Mouse (Mus musculus): ENCODE measurements at regions not wholly inside any gene's neighbourhood (a gene's known extent, or its start where the extent isn't known, plus 50 kb on each side); places are given as distances from the start of the nearest gene placed in this dataset.

GRCm38 (mm10) chr2:75216931-75217330, 391.3 kb downstream of the Mtx2 start:
- ATAC-seq (ENCODE audit: extremely low read depth, insufficient number of reproducible peaks, low FRiP score, poor library complexity, severe bottlenecking) = no peak
- no peaks in the 10 kb centered on the region for H3K4me1 ChIP-seq (ENCODE audit: insufficient read depth, low read depth, low read length)
- H3K36me3 ChIP-seq (replicated peaks) = no peaks in the 10 kb centered on the region
- H3K9me3 ChIP-seq (replicated peaks) = no peaks in the 10 kb centered on the region
- H3K27me3 ChIP-seq (ENCODE audit: insufficient read depth, low read length) = no peaks in the 10 kb centered on the region
- no peak for DNase-seq (ENCODE audit: low spot score)
- no peak overlapping the region for H3K4me3 ChIP-seq (ENCODE audit: low read depth, low read length)
- TF ChIP-seq GATA1 (IDR thresholded peaks at IDR 0.05; ENCODE audit: borderline replicate concordance, low read length) (no peak), GATA2 (IDR thresholded peaks at IDR 0.05; ENCODE audit: borderline replicate concordance, low read depth, low read length) (no peak), POLR2AphosphoS5 (IDR thresholded peaks at IDR 0.05; ENCODE audit: insufficient replicate concordance, low read depth, low read length) (no peak), CTCF (IDR thresholded peaks at IDR 0.05; ENCODE audit: low read depth, low read length) (no peak), TAL1 (conservative IDR thresholded peaks at IDR 0.05; ENCODE audit: low read depth, low read length) (no peak)

GRCm38 (mm10) chr2:75220775-75221359, 395.3 kb downstream of the Mtx2 start:
- H3K36me3 ChIP-seq (replicated peaks) = no peaks in the 10 kb centered on the region
- DNase-seq (ENCODE audit: low spot score) = no peak
- H3K27me3 ChIP-seq (ENCODE audit: insufficient read depth, low read length) = 0 out of 2 replicates have a peak, but pooled peaks cover under 1% of the 10 kb centered on the region
- no peaks in the 10 kb centered on the region for H3K9me3 ChIP-seq (replicated peaks)
- no peak for TF ChIP-seq GATA1 (IDR thresholded peaks at IDR 0.05; ENCODE audit: borderline replicate concordance, low read length)
- no peak for TF ChIP-seq CTCF (IDR thresholded peaks at IDR 0.05; ENCODE audit: low read depth, low read length)
- no peak for TF ChIP-seq TAL1 (conservative IDR thresholded peaks at IDR 0.05; ENCODE audit: low read depth, low read length)
- no peak for TF ChIP-seq POLR2AphosphoS5 (IDR thresholded peaks at IDR 0.05; ENCODE audit: insufficient replicate concordance, low read depth, low read length)
- no peak for TF ChIP-seq GATA2 (IDR thresholded peaks at IDR 0.05; ENCODE audit: borderline replicate concordance, low read depth, low read length)
- no peak overlapping the region for H3K4me3 ChIP-seq (ENCODE audit: low read depth, low read length)
- H3K4me1 ChIP-seq (ENCODE audit: insufficient read depth, low read depth, low read length) = no peaks in the 10 kb centered on the region
- no peak for ATAC-seq (ENCODE audit: extremely low read depth, insufficient number of reproducible peaks, low FRiP score, poor library complexity, severe bottlenecking)

- TF ChIP-seq TAL1 (conservative IDR thresholded peaks at IDR 0.05; ENCODE audit: low read depth, low read length) (no peak), CTCF (IDR thresholded peaks at IDR 0.05; ENCODE audit: low read depth, low read length) (no peak), POLR2AphosphoS5 (IDR thresholded peaks at IDR 0.05; ENCODE audit: insufficient replicate concordance, low read depth, low read length) (no peak), GATA1 (IDR thresholded peaks at IDR 0.05; ENCODE audit: borderline replicate concordance, low read length) (no peak), GATA2 (IDR thresholded peaks at IDR 0.05; ENCODE audit: borderline replicate concordance, low read depth, low read length) (no peak)
- no peaks in the 10 kb centered on the region for H3K4me1 ChIP-seq (ENCODE audit: insufficient read depth, low read depth, low read length)
- no peak overlapping the region for H3K4me3 ChIP-seq (ENCODE audit: low read depth, low read length)
- H3K36me3 ChIP-seq (replicated peaks) = no peaks in the 10 kb centered on the region
- DNase-seq (ENCODE audit: low spot score) (no peak), ATAC-seq (ENCODE audit: extremely low read depth, insufficient number of reproducible peaks, low FRiP score, poor library complexity, severe bottlenecking) (no peak)
- H3K9me3 ChIP-seq (replicated peaks) = no peaks in the 10 kb centered on the region
- 0 out of 2 replicates have a peak, but pooled peaks cover 2% of the 10 kb centered on the region for H3K27me3 ChIP-seq (ENCODE audit: insufficient read depth, low read length)
These were observed 398.8 kb downstream of the Mtx2 start for GRCm38 (mm10) chr2:75224443-75224842.

- ATAC-seq (ENCODE audit: extremely low read depth, insufficient number of reproducible peaks, low FRiP score, poor library complexity, severe bottlenecking) (no peak), DNase-seq (ENCODE audit: low spot score) (no peak)
- H3K27me3 ChIP-seq (ENCODE audit: insufficient read depth, low read length) = no peaks in the 10 kb centered on the region
- no peaks in the 10 kb centered on the region for H3K36me3 ChIP-seq (replicated peaks)
- H3K4me1 ChIP-seq (ENCODE audit: insufficient read depth, low read depth, low read length) = no peaks in the 10 kb centered on the region
- H3K4me3 ChIP-seq (ENCODE audit: low read depth, low read length) = no peak overlapping the region
- no peak for TF ChIP-seq GATA2 (IDR thresholded peaks at IDR 0.05; ENCODE audit: borderline replicate concordance, low read depth, low read length)
- TF ChIP-seq GATA1 (IDR thresholded peaks at IDR 0.05; ENCODE audit: borderline replicate concordance, low read length) = no peak
- TF ChIP-seq CTCF (IDR thresholded peaks at IDR 0.05; ENCODE audit: low read depth, low read length) = no peak
- no peak for TF ChIP-seq TAL1 (conservative IDR thresholded peaks at IDR 0.05; ENCODE audit: low read depth, low read length)
- no peak for TF ChIP-seq POLR2AphosphoS5 (IDR thresholded peaks at IDR 0.05; ENCODE audit: insufficient replicate concordance, low read depth, low read length)
- H3K9me3 ChIP-seq (replicated peaks) = no peaks in the 10 kb centered on the region
These were observed 415.4 kb downstream of the Mtx2 start for GRCm38 (mm10) chr2:75240976-75241375.

GRCm38 (mm10) chr2:75244311-75245033, 414.6 kb upstream of the Hnrnpa3 start:
- no peak overlapping the region for H3K4me3 ChIP-seq (ENCODE audit: low read depth, low read length)
- DNase-seq (ENCODE audit: low spot score) = no peak
- no peak for ATAC-seq (ENCODE audit: extremely low read depth, insufficient number of reproducible peaks, low FRiP score, poor library complexity, severe bottlenecking)
- H3K4me1 ChIP-seq (ENCODE audit: insufficient read depth, low read depth, low read length) = no peaks in the 10 kb centered on the region
- H3K9me3 ChIP-seq (replicated peaks) = no peaks in the 10 kb centered on the region
- no peaks in the 10 kb centered on the region for H3K27me3 ChIP-seq (ENCODE audit: insufficient read depth, low read length)
- H3K36me3 ChIP-seq (replicated peaks) = no peaks in the 10 kb centered on the region
- TF ChIP-seq GATA2 (IDR thresholded peaks at IDR 0.05; ENCODE audit: borderline replicate concordance, low read depth, low read length) = no peak
- no peak for TF ChIP-seq TAL1 (conservative IDR thresholded peaks at IDR 0.05; ENCODE audit: low read depth, low read length)
- TF ChIP-seq GATA1 (IDR thresholded peaks at IDR 0.05; ENCODE audit: borderline replicate concordance, low read length) = no peak
- TF ChIP-seq CTCF (IDR thresholded peaks at IDR 0.05; ENCODE audit: low read depth, low read length) = no peak
- no peak for TF ChIP-seq POLR2AphosphoS5 (IDR thresholded peaks at IDR 0.05; ENCODE audit: insufficient replicate concordance, low read depth, low read length)

GRCm38 (mm10) chr2:75245256-75245655, 413.8 kb upstream of the Hnrnpa3 start:
- Histone ChIP-seq H3K9me3 (replicated peaks) (no peaks in the 10 kb centered on the region), H3K36me3 (replicated peaks) (no peaks in the 10 kb centered on the region), H3K4me3 (ENCODE audit: low read depth, low read length) (no peak overlapping the region), H3K4me1 (ENCODE audit: insufficient read depth, low read depth, low read length) (no peaks in the 10 kb centered on the region), H3K27me3 (ENCODE audit: insufficient read depth, low read length) (no peaks in the 10 kb centered on the region)
- TF ChIP-seq GATA1 (IDR thresholded peaks at IDR 0.05; ENCODE audit: borderline replicate concordance, low read length) (no peak), CTCF (IDR thresholded peaks at IDR 0.05; ENCODE audit: low read depth, low read length) (no peak), POLR2AphosphoS5 (IDR thresholded peaks at IDR 0.05; ENCODE audit: insufficient replicate concordance, low read depth, low read length) (no peak), GATA2 (IDR thresholded peaks at IDR 0.05; ENCODE audit: borderline replicate concordance, low read depth, low read length) (no peak), TAL1 (conservative IDR thresholded peaks at IDR 0.05; ENCODE audit: low read depth, low read length) (no peak)
- no peak for DNase-seq (ENCODE audit: low spot score)
- ATAC-seq (ENCODE audit: extremely low read depth, insufficient number of reproducible peaks, low FRiP score, poor library complexity, severe bottlenecking) = no peak

Measured in G1E (cell line).